Comparison of ENCODE assay signal across 21 mouse cellular contexts in genomic region chr1:153411723-153412122, GRCm38 (mm10). TPM values are rescaled to one million over a fixed set of nuclear protein-coding genes. Genes with fewer than 3 reads are reported as not detected.
A peak's percentile ranks its signal among the peaks of the same experiment; 100 is the strongest.
DNase-seq lines count a peak whose midpoint lies in the region; TF ChIP-seq lines count a peak whose summit lies in the region.
"Had no signal": no experiment of that assay in that cellular context is flagged by ENCODE, and none has a peak within 500 bp of the region (broad histone marks: within the 10 kb centered on the region; RNA-seq: fewer than 3 reads in every experiment).

No protein-coding gene starts in this region.

- in situ Hi-C loops in CH12.LX (cut with MboI; ENCODE audit: low pct_ligation_motif_present, low pct_unique_long_range_greater_than_20kb, low sequenced_read_pairs): no loop called here

- H3K4me1 ChIP-seq in spleen, adult 2 months (ENCODE audit: control insufficient read depth, insufficient read depth, insufficient read length): peaks cover 9% of the 10 kb centered on the region; the same call in 1 of the 2 replicates
- H3K4me1 ChIP-seq in CH12.LX (ENCODE audit: control insufficient read depth in 1 of 2, insufficient read depth in 2 of 2): peaks cover 0 to 32% of the 10 kb centered on the region in 2 experiments; a peak in 2 of 4 replicates
- H3K4me1 ChIP-seq: embryonic facial prominence, embryonic 13.5 days; embryonic facial prominence, embryonic 15.5 days; forebrain, embryonic 10.5 days; forebrain, embryonic 12.5 days had no signal

- no peak for TF ChIP-seq EP300 in CH12.LX (IDR thresholded peaks at IDR 0.05; ENCODE audit: low read length)

- peak overlapping the region; percentile 60; the same call in 1 of the 2 replicates for H3K9ac ChIP-seq in CH12.LX (ENCODE audit: insufficient read depth, low read depth)
- H3K9ac ChIP-seq: embryonic facial prominence, embryonic 13.5 days; embryonic facial prominence, embryonic 15.5 days; forebrain, embryonic 12.5 days had no signal

- dilution Hi-C loops in CH12.LX (cut with MboI; ENCODE audit: extremely low pct_ligation_motif_present, extremely low pct_unique_long_range_greater_than_20kb, low sequenced_read_pairs): no loop called here

- peak; percentile 43 for DNase-seq in lung, postnatal 25 days (ENCODE audit: low spot score)
- no peak for DNase-seq in lung, postnatal 4 days
- DNase-seq in spleen, adult 2 months (ENCODE audit: low read depth in 1 of 2, low spot score in 2 of 2): no peak
- no peak for DNase-seq in spleen, postnatal 4 days (ENCODE audit: low spot score in 2 of 2)
- DNase-seq in CH12.LX (ENCODE audit: extremely low read depth): no peak
- no peak for DNase-seq in heart, adult 18-20 months
- no peak for DNase-seq in embryo, embryonic 11 days
- DNase-seq: adrenal gland, adult 2 months; adrenal gland, postnatal 10 days; adrenal gland, postnatal 25 days; cerebellum, adult 11-12 months; cerebellum, adult 2 months; cerebellum, adult 9-10 months; cerebellum, postnatal 10 days; cerebellum, postnatal 25 days had no signal

- peak overlapping the region; percentile 98 for H3K4me2 ChIP-seq in CH12.LX (ENCODE audit: insufficient read depth, low read depth, poor library complexity, severe bottlenecking)
- H3K4me2 ChIP-seq: embryonic facial prominence, embryonic 13.5 days; embryonic facial prominence, embryonic 15.5 days; forebrain, embryonic 12.5 days had no signal

- peaks cover 22% of the 10 kb centered on the region for H3K79me2 ChIP-seq in CH12.LX (replicated peaks; ENCODE audit: control insufficient read depth, extremely low read depth, insufficient read depth, poor library complexity, severe bottlenecking)
- peaks cover 25% of the 10 kb centered on the region for H3K79me2 ChIP-seq in macrophage (ENCODE audit: inconsistent target)

- no peak for TF ChIP-seq CTCF in spleen, adult 2 months (IDR thresholded peaks at IDR 0.05; ENCODE audit: extremely low read depth, insufficient read depth, insufficient read length, insufficient replicate concordance)
- no peak for TF ChIP-seq CTCF in CH12.LX (conservative IDR thresholded peaks at IDR 0.05 in 1 of 2, IDR thresholded peaks at IDR 0.05 in 1 of 2; ENCODE audit: low read depth in 2 of 2, low read length in 2 of 2)

- no peak for TF ChIP-seq POLR2A in spleen, adult 2 months (IDR thresholded peaks at IDR 0.05; ENCODE audit: low read depth, low read length)
- TF ChIP-seq POLR2A in CH12.LX (IDR thresholded peaks at IDR 0.05; ENCODE audit: low read depth, low read length): no peak; the same call in 1 of the 2 replicates

- H3K36me3 ChIP-seq in spleen, adult 2 months (ENCODE audit: control insufficient read depth, insufficient read depth, low read length): no peaks in the 10 kb centered on the region
- H3K36me3 ChIP-seq in CH12.LX (replicated peaks in 1 of 2; ENCODE audit: control insufficient read depth in 1 of 2, insufficient read depth in 1 of 2, low read length in 1 of 2) (peaks cover 14 to 19% of the 10 kb centered on the region in 2 experiments), macrophage (ENCODE audit: inconsistent target) (no peaks in the 10 kb centered on the region)
- H3K36me3 ChIP-seq: embryonic facial prominence, embryonic 13.5 days; embryonic facial prominence, embryonic 15.5 days; forebrain, embryonic 10.5 days; forebrain, embryonic 12.5 days had no signal

- H3K27me3 ChIP-seq in spleen, adult 2 months (ENCODE audit: control insufficient read depth, insufficient read depth, low read length): no peaks in the 10 kb centered on the region
- H3K27me3 ChIP-seq in CH12.LX (replicated peaks): no peaks in the 10 kb centered on the region
- H3K27me3 ChIP-seq: embryonic facial prominence, embryonic 13.5 days; embryonic facial prominence, embryonic 15.5 days; forebrain, embryonic 12.5 days had no signal

- peak overlapping the region; percentile 67 for H3K27ac ChIP-seq in spleen, adult 2 months (ENCODE audit: insufficient read depth, low read length)
- H3K27ac ChIP-seq in CH12.LX (ENCODE audit: insufficient read depth, low read depth): peak overlapping the region; percentile 30; the same call in 1 of the 2 replicates
- peak overlapping the region; percentile 19; the same call in 1 of the 2 replicates for H3K27ac ChIP-seq in macrophage
- H3K27ac ChIP-seq: embryonic facial prominence, embryonic 13.5 days; embryonic facial prominence, embryonic 15.5 days; forebrain, embryonic 10.5 days; forebrain, embryonic 12.5 days had no signal

- TF ChIP-seq RAD21 in CH12.LX (IDR thresholded peaks at IDR 0.05; ENCODE audit: low read depth, low read length): no peak

- no peak overlapping the region; the same call in 1 of the 2 replicates for H3K4me3 ChIP-seq in spleen, adult 2 months (ENCODE audit: extremely low read depth, insufficient read depth, insufficient read length)
- peak overlapping the region; percentile 14 to 38 (median 28) for H3K4me3 ChIP-seq in CH12.LX (replicated peaks in 1 of 3; ENCODE audit: low read depth in 2 of 3, low read length in 2 of 3, poor library complexity in 1 of 3)
- no peak overlapping the region for H3K4me3 ChIP-seq in macrophage (ENCODE audit: inconsistent target)
- H3K4me3 ChIP-seq: embryonic facial prominence, embryonic 13.5 days; embryonic facial prominence, embryonic 15.5 days; erythroblast, embryonic 14.5 days; forebrain, embryonic 10.5 days; forebrain, embryonic 12.5 days had no signal

- H3K9me3 ChIP-seq in CH12.LX (replicated peaks; ENCODE audit: low read length): no peaks in the 10 kb centered on the region
- H3K9me3 ChIP-seq: embryonic facial prominence, embryonic 13.5 days; embryonic facial prominence, embryonic 15.5 days; forebrain, embryonic 10.5 days; forebrain, embryonic 12.5 days had no signal

- WGBS in spleen, adult 2 months: 80% methylated on average over 6 of the region's 6 CpGs
- WGBS in macrophage (ENCODE audit: missing documents): 94% methylated on average over 6 of the region's 6 CpGs

TF ChIP-seq in CH12.LX, 34 proteins besides CTCF, POLR2A, EP300 and RAD21:
- TF ChIP-seq IRF4 (IDR thresholded peaks at IDR 0.05; ENCODE audit: low read depth, low read length): no peak
- peak; percentile 71; the same call in 1 of the 2 replicates for TF ChIP-seq POLR2AphosphoS2 (IDR thresholded peaks at IDR 0.05; ENCODE audit: low read depth, low read length)
- TF ChIP-seq TBP (conservative IDR thresholded peaks at IDR 0.05; ENCODE audit: low read depth, low read length): peak; percentile 84; the same call in 1 of the 2 replicates

RNA-seq across cellular contexts. Expression of gene Shcbp1l, which starts 13.2 kb away (rescaled TPM):
- polyA plus RNA-seq in spleen, adult 2 months (2012; rRNA removed): 0.49 and 0.67 TPM in 2 replicates
- total RNA-seq in CH12.LX (2012; rRNA removed) (0.46 and 0.59 TPM in 2 replicates), CH12.LX (2014; rRNA removed) (not detected in 2 replicates)
- polyA plus RNA-seq in CH12.LX (2012; ENCODE audit: insufficient read length, low read depth) (0.93 and 1.6 TPM in 2 replicates), macrophage (2018) (0.53 to 1.9 TPM (median 0.63 TPM) in 3 replicates)
- total RNA-seq in macrophage (2018; cell fraction: chromatin; rRNA removed): 10 to 100 TPM in 7 of 26 experiments, 1 to 10 TPM in 19; 1.8 to 15.2 (median 6.8) TPM
- 1 to 10 TPM in 5 of 26 experiments, under 1 TPM in 21; 0.37 to 1.5 (median 0.58) TPM for total RNA-seq in macrophage (2018; cell fraction: cytosol; rRNA removed)
- 10 to 100 TPM in 9 of 26 experiments, 1 to 10 TPM in 17; 1.7 to 22.4 (median 6.6) TPM for total RNA-seq in macrophage (2018; cell fraction: nucleus; rRNA removed)
- total RNA-seq in heart, adult 18-20 months (2021): not detected
- polyA plus RNA-seq: erythroblast, embryonic 14.5 days had no signal

Comparison
In these comparisons a context has a peak if more than half of its experiments do, and no peak if none do; other contexts are left out.
1. H3K4me3 ChIP-seq: peak in CH12.LX (3 of 3); none in spleen, adult 2 months (single experiment) and macrophage (single experiment).
2. Peak in every context shown above with its lines, with median percentiles within 50 percentile points of each other: H3K27ac ChIP-seq.